Mouse (Mus musculus) cerebellum, adult 2 months (tissue): ENCODE data around the gene Olfr1487. TPM values are rescaled to one million over a fixed set of nuclear protein-coding genes. Genes with fewer than 3 reads are reported as not detected.
"Not testable (repeated sequence)": the region's sequence is repeated elsewhere in the genome, so short reads cannot be mapped to it uniquely, and the experiment has no call there.

Experiments used
- DNase-seq, 2 experiments: peaks; one replicate each; pipeline ENCODE4 v3.0.0; 2021
- H3K27ac ChIP-seq: fragments of 200-500 bp; 2 replicates; pipeline ENCODE4 v1.5.1; 2012; ENCODE audit warnings: low read length, control low read depth, inconsistent platforms; ENCODE audit not compliant: insufficient read depth
- H3K27me3 ChIP-seq: fragments of 200-500 bp; 2 replicates; pipeline ENCODE4 v1.6.1; 2012; ENCODE audit warnings: inconsistent platforms, mild to moderate bottlenecking, low read length, moderate library complexity; ENCODE audit not compliant: control insufficient read depth, insufficient read depth
- H3K4me1 ChIP-seq: fragments of 200-500 bp; 2 replicates; pipeline ENCODE4 v1.6.1; 2011; ENCODE audit warnings: low read length; ENCODE audit not compliant: control insufficient read depth, insufficient read depth
- H3K4me3 ChIP-seq: fragments of 200-500 bp; replicated peaks from 2 replicates; pipeline ENCODE3; 2011; ENCODE audit warnings: mild to moderate bottlenecking, low read depth, low read length, control low read depth; ENCODE audit not compliant: insufficient read depth
- CTCF ChIP-seq: fragments of 200-500 bp; IDR thresholded peaks from 2 replicates; pipeline ENCODE4 v1.5.1; 2011; ENCODE audit warnings: low read depth, mild to moderate bottlenecking, control low read depth, low read length, moderate library complexity, borderline replicate concordance; ENCODE audit not compliant: insufficient read depth
- POLR2A ChIP-seq: fragments of 200-500 bp; IDR thresholded peaks from 2 replicates; pipeline ENCODE4 v1.6.1; 2011; ENCODE audit warnings: low read length, control low read depth, borderline replicate concordance; ENCODE audit not compliant: insufficient read depth
- WGBS: fragments of 180-500 bp; shearing (Covaris S2); methylation state at CpG from one replicate; pipeline ENCODE4 v1.1.7; 2018; 5-methylcytosine and 5-hydroxymethylcytosine counted together
- polyA plus RNA-seq: library from polyadenylated mRNA; depleted of rRNA; stranded (reverse); fragments of >200 nt; gene quantifications from 2 replicates; pipeline ENCODE4 v1.2.3, GENCODE M21; 2012; rRNA removed

The Olfr1487 gene
- polyA plus RNA-seq: not detected in 2 replicates

DNA sequence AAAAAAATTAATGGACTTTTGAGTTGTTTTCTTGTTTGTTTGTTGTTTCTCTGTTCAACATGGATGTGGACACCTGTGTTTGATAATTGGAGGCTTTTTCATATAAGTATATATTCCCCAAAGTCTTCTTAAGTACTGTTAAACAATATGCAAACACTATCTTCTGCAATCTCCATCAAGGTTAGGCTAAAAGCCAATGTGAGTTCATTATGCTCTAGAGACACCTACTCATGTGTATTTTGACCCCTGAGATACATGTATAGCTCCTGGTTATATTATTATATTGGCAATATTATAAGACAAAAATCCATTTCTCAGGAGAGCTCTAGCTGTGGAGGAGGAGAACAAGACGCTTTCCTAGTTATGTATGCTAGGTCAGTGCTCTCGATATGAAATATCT, at the start of gene Olfr1487:
Olfr1487 (plus strand) TSS at position 301 of the 400 bp plus-strand sequence.
- not testable (repeated sequence) for DNase-seq, H3K27ac ChIP-seq, H3K4me3 ChIP-seq, H3K27me3 ChIP-seq, H3K4me1 ChIP-seq
- 82% methylated on average over 2 of the region's 2 CpGs for WGBS

DNA sequence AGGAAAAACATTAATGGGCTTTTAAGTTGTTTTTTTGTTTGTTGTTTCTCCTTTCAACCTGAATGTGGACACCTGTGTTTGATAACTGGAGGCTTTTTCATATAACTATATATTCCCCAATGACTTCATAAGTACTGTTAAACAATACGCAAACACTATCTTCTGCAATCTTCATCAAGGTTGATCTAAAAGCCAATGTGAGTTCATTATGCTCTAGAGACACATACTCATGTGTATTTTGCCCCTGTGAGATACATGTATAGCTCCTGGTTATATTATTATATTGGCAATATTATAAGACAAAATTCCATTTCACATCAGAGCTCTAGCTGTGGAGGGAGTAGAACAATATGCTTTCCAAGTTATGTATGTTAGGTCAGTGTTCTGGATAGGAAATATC, 34.0 kb upstream of the Olfr1487 start, which contains the start of gene Olfr1484:
Olfr1484 (plus strand) TSS at position 301 of the 400 bp plus-strand sequence.
- DNase-seq: no peak
- 84% methylated on average over 1 of the region's 1 CpGs for WGBS
- TF ChIP-seq CTCF (no peak), POLR2A (no peak)
- H3K27me3 ChIP-seq: no peaks in the 10 kb centered on the region
- H3K4me3 ChIP-seq: no peak within 1 kb of the TSS
- H3K4me1 ChIP-seq: no peaks in the 10 kb centered on the region
- H3K27ac ChIP-seq: no peak within 1 kb of the TSS

- H3K27ac ChIP-seq: no peak within 1 kb of the TSS
- no peaks in the 10 kb centered on the region for H3K4me1 ChIP-seq
- no peak for DNase-seq
- 78% methylated on average over 1 of the region's 1 CpGs for WGBS
- TF ChIP-seq POLR2A (no peak), CTCF (no peak)
- H3K4me3 ChIP-seq: no peak within 1 kb of the TSS
- H3K27me3 ChIP-seq: no peaks in the 10 kb centered on the region; the same call in 1 of the 2 replicates
These were observed 14.1 kb downstream of the Olfr1487 start, which contains the start of gene Olfr1489 for GRCm38 (mm10) chr19:13631321-13631720. Olfr1489 (plus strand) TSS chr19:13631621.

- Histone ChIP-seq H3K4me3 (no peak within 1 kb of the TSS), H3K27ac (no peak within 1 kb of the TSS), H3K27me3 (no peaks in the 10 kb centered on the region), H3K4me1 (no peaks in the 10 kb centered on the region)
- WGBS: 34% methylated on average over 1 of the region's 1 CpGs
- TF ChIP-seq POLR2A (no peak), CTCF (no peak)
- DNase-seq: no peak
These were observed 33.6 kb downstream of the Olfr1487 start, which contains the start of gene Olfr1490 for GRCm38 (mm10) chr19:13650791-13651190. Olfr1490 (plus strand) TSS chr19:13651091.

Other genes starting within 250 kb of the Olfr1487 start
- not detected in 2 replicates for gene Olfr1469, start 209.5 kb upstream of the Olfr1487 start, polyA plus RNA-seq
- not detected in 2 replicates for gene Olfr1471, start 174.0 kb upstream of the Olfr1487 start, polyA plus RNA-seq
- gene Olfr1472, start 161.3 kb upstream of the Olfr1487 start, polyA plus RNA-seq: not detected in 2 replicates
- gene Olfr1474, start 147.8 kb upstream of the Olfr1487 start, polyA plus RNA-seq: not detected in 2 replicates
- not detected in 2 replicates for gene Olfr1475, start 137.2 kb upstream of the Olfr1487 start, polyA plus RNA-seq
- not detected in 2 replicates for gene Olfr1477, start 116.8 kb upstream of the Olfr1487 start, polyA plus RNA-seq
- gene Olfr1480, start 89.5 kb upstream of the Olfr1487 start, polyA plus RNA-seq: not detected in 2 replicates
- not detected in 2 replicates for gene Olfr1484, start 33.9 kb upstream of the Olfr1487 start, polyA plus RNA-seq
- gene Olfr1489, start 14.2 kb downstream of the Olfr1487 start, polyA plus RNA-seq: not detected in 2 replicates
- not detected in 2 replicates for gene Olfr1490, start 33.7 kb downstream of the Olfr1487 start, polyA plus RNA-seq
- gene Olfr1491, start 79.9 kb downstream of the Olfr1487 start, polyA plus RNA-seq: not detected in 2 replicates
- gene Olfr1493-ps1, start 105.9 kb downstream of the Olfr1487 start, polyA plus RNA-seq: not detected in 2 replicates
- gene Olfr1494, start 122.4 kb downstream of the Olfr1487 start, polyA plus RNA-seq: not detected in 2 replicates
- gene Olfr1495, start 147.2 kb downstream of the Olfr1487 start, polyA plus RNA-seq: not detected in 2 replicates
- gene Olfr1496, start 160.5 kb downstream of the Olfr1487 start, polyA plus RNA-seq: not detected in 2 replicates
- gene Olfr1497, start 180.8 kb downstream of the Olfr1487 start, polyA plus RNA-seq: not detected in 2 replicates
- not detected in 2 replicates for gene Olfr1499, start 202.1 kb downstream of the Olfr1487 start, polyA plus RNA-seq
- gene Olfr1500, start 213.1 kb downstream of the Olfr1487 start, polyA plus RNA-seq: not detected in 2 replicates
- not detected in 2 replicates for gene Olfr1501, start 233.3 kb downstream of the Olfr1487 start, polyA plus RNA-seq
- gene Olfr1502, start 244.4 kb downstream of the Olfr1487 start, polyA plus RNA-seq: not detected in 2 replicates